Mouse (Mus musculus) granulocyte monocyte progenitor cell, adult 5-6 weeks (primary cell): ENCODE results near the gene Gm10974. TPM values are rescaled to one million over a fixed set of nuclear protein-coding genes. Genes with fewer than 3 reads are reported as not detected.

Experiments
- ATAC-seq: replicated peaks from 2 replicates; pipeline ENCODE4 v1.8.0; 2016; ENCODE audit warnings: mild to moderate bottlenecking, moderate TSS enrichment, inconsistent platforms; ENCODE audit not compliant: poor library complexity, severe bottlenecking
- total RNA-seq, 2 experiments: library from RNA; stranded (forward) in 1 of 2; stranded (reverse) in 1 of 2; fragments of 200-712, 200-1000 nt in 1 of 2; fragments of >200 nt in 1 of 2; fragmentation: Nextera tagmentation in 1 of 2; gene quantifications; 2 replicates each; pipeline ENCODE4 v1.2.3; 2014 to 2017

Gene Gm10974
- total RNA-seq (2014; fragmentation: Nextera tagmentation) (not detected in 2 replicates), total RNA-seq (2017) (not detected in 2 replicates)

- ATAC-seq: no peak
These were observed at the start of gene Gm10974 for GRCm38 (mm10) chr7:66365904-66366303. Gene Gm10974, plus strand, starts transcription at chr7:66365905.

GRCm38 (mm10) chr7:66318147-66318546 is 47.6 kb upstream of the Gm10974 start:
- ATAC-seq: no peak

GRCm38 (mm10) chr7:66320996-66321395 is 44.7 kb upstream of the Gm10974 start:
- ATAC-seq: peak; percentile 41

- peak; percentile 91 for ATAC-seq
These were observed 42.3 kb upstream of the Gm10974 start for GRCm38 (mm10) chr7:66323252-66324015.

- no peak for ATAC-seq
These were observed 40.2 kb upstream of the Gm10974 start for GRCm38 (mm10) chr7:66325419-66326053.

GRCm38 (mm10) chr7:66327516-66327915 is 38.2 kb upstream of the Gm10974 start:
- no peak for ATAC-seq

GRCm38 (mm10) chr7:66330610-66331009 is 35.1 kb upstream of the Gm10974 start:
- ATAC-seq: no peak

- no peak for ATAC-seq
These were observed 33.4 kb upstream of the Gm10974 start for GRCm38 (mm10) chr7:66332340-66332739.

- peak; percentile 40 for ATAC-seq
These were observed 31.7 kb upstream of the Gm10974 start for GRCm38 (mm10) chr7:66333906-66334500.

- no peak for ATAC-seq
These were observed 28.8 kb upstream of the Gm10974 start for GRCm38 (mm10) chr7:66336955-66337354.

- ATAC-seq: no peak
These were observed 26.1 kb upstream of the Gm10974 start for GRCm38 (mm10) chr7:66339625-66340024.

- no peak for ATAC-seq
These were observed 25.7 kb upstream of the Gm10974 start for GRCm38 (mm10) chr7:66340044-66340443.

- peak; percentile 73 for ATAC-seq
These were observed 23.4 kb upstream of the Gm10974 start for GRCm38 (mm10) chr7:66342323-66342722.

- ATAC-seq: no peak
These were observed 22.9 kb upstream of the Gm10974 start for GRCm38 (mm10) chr7:66342831-66343230.

- ATAC-seq: no peak
These were observed 22.4 kb upstream of the Gm10974 start for GRCm38 (mm10) chr7:66343307-66343706.

GRCm38 (mm10) chr7:66346959-66347663 is 18.6 kb upstream of the Gm10974 start:
- no peak for ATAC-seq

GRCm38 (mm10) chr7:66348588-66348987 is 17.1 kb upstream of the Gm10974 start:
- no peak for ATAC-seq

GRCm38 (mm10) chr7:66349670-66350069 is 16.0 kb upstream of the Gm10974 start:
- no peak for ATAC-seq

GRCm38 (mm10) chr7:66351074-66351473 is 14.6 kb upstream of the Gm10974 start:
- ATAC-seq: no peak

GRCm38 (mm10) chr7:66354911-66355310 is 10.8 kb upstream of the Gm10974 start:
- no peak for ATAC-seq
